Mouse (Mus musculus): ENCODE data around the gene Bach1. TPM values are rescaled to one million over a fixed set of nuclear protein-coding genes. Genes with fewer than 3 reads are reported as not detected.

The Bach1 gene
- total and polyA plus RNA-seq, 2 experiments from 2014 or later = 5.4 to 27.0 TPM

DNA sequence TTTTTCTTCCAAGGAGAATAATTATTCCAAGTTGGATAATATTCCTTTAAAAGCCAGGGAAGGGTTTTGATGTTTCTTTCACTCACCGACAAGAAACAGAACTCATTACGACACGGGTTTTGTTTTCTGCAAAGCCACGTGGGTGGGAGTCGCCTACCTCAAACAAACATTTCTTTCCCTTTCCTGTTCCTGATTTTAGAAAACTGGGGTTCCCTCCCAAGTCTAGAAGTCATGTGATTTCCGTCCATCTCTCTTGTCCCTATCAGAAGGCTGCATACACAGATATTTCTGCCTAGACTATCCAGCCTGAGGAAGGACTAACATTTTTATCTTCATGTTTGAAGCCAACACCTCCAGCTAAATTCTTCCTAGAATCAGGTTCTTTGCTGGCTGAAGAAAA is 34.9 kb upstream of the Bach1 start:
- Histone ChIP-seq H3K27ac (ENCODE audit: low read depth) (peak overlapping the region; percentile 15; the same call in 1 of the 2 replicates), H3K4me3 (ENCODE audit: low read depth, low read length) (no peak overlapping the region), H3K36me3 (replicated peaks; ENCODE audit: control insufficient read depth, insufficient read depth, low read length) (no peaks in the 10 kb centered on the region), H3K9ac (replicated peaks; ENCODE audit: low read depth, low read length) (no peak overlapping the region), H3K4me1 (ENCODE audit: control insufficient read depth, insufficient read depth) (no peaks in the 10 kb centered on the region; the same call in 1 of the 2 replicates), H3K9me3 (replicated peaks; ENCODE audit: control insufficient read depth, low read length) (no peaks in the 10 kb centered on the region), H3K27me3 (ENCODE audit: control insufficient read depth, insufficient read depth, low read length) (no peaks in the 10 kb centered on the region), H3K4me2 (ENCODE audit: low read depth, low read length) (no peak overlapping the region)
- no peak for TF ChIP-seq EP300 (IDR thresholded peaks at IDR 0.05; ENCODE audit: low read depth)
- no peak for TF ChIP-seq CTCF (IDR thresholded peaks at IDR 0.05; ENCODE audit: low read depth)
- DNase-seq (ENCODE audit: low spot score) = no peak
- peak; percentile 53; the same call in 1 of the 2 replicates for ATAC-seq (ENCODE audit: insufficient read depth, low read depth)
- WGBS = 41% methylated on average over 6 of the region's 6 CpGs

DNA sequence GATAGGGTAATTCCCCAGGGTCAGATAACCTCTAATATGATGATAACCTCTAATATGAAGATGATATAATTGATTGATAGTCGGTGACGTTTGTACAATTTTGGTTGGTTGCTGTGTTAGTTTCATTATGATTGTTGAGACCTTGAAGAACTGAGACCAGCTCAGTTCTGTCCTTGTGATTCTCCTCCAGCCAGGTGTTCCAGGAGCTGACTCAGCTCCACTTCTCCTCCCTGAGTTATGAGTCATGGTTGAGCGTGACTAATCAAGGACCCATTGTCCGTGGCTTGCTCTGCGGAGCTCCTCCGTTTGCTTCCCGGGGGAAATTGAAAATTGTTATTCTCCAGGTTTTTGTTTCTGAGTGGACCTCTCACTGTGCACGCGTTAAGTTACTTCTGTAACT is 33.5 kb upstream of the Bach1 start:
- Histone ChIP-seq H3K9me3 (replicated peaks; ENCODE audit: control insufficient read depth, low read length) (no peaks in the 10 kb centered on the region), H3K36me3 (replicated peaks; ENCODE audit: control insufficient read depth, insufficient read depth, low read length) (no peaks in the 10 kb centered on the region), H3K4me3 (ENCODE audit: low read depth, low read length) (no peak overlapping the region), H3K27me3 (ENCODE audit: control insufficient read depth, insufficient read depth, low read length) (no peaks in the 10 kb centered on the region), H3K9ac (replicated peaks; ENCODE audit: low read depth, low read length) (no peak overlapping the region), H3K4me1 (ENCODE audit: control insufficient read depth, insufficient read depth) (no peaks in the 10 kb centered on the region; the same call in 1 of the 2 replicates), H3K4me2 (ENCODE audit: low read depth, low read length) (no peak overlapping the region), H3K27ac (ENCODE audit: low read depth) (no peak overlapping the region)
- no peak for TF ChIP-seq CTCF (IDR thresholded peaks at IDR 0.05; ENCODE audit: low read depth)
- no peak for TF ChIP-seq EP300 (IDR thresholded peaks at IDR 0.05; ENCODE audit: low read depth)
- WGBS = 64% methylated on average over 9 of the region's 9 CpGs
- ATAC-seq (ENCODE audit: insufficient read depth, low read depth) = no peak
- no peak for DNase-seq (ENCODE audit: low spot score)

- no peak for TF ChIP-seq EP300 (IDR thresholded peaks at IDR 0.05; ENCODE audit: low read depth)
- TF ChIP-seq CTCF (IDR thresholded peaks at IDR 0.05; ENCODE audit: low read depth) = no peak
- Histone ChIP-seq H3K9me3 (replicated peaks; ENCODE audit: control insufficient read depth, low read length) (no peaks in the 10 kb centered on the region), H3K4me3 (ENCODE audit: low read depth, low read length) (no peak overlapping the region), H3K4me1 (ENCODE audit: control insufficient read depth, insufficient read depth) (no peaks in the 10 kb centered on the region; the same call in 1 of the 2 replicates), H3K36me3 (replicated peaks; ENCODE audit: control insufficient read depth, insufficient read depth, low read length) (no peaks in the 10 kb centered on the region), H3K27me3 (ENCODE audit: control insufficient read depth, insufficient read depth, low read length) (no peaks in the 10 kb centered on the region), H3K27ac (ENCODE audit: low read depth) (no peak overlapping the region), H3K9ac (replicated peaks; ENCODE audit: low read depth, low read length) (no peak overlapping the region), H3K4me2 (ENCODE audit: low read depth, low read length) (no peak overlapping the region)
- ATAC-seq (ENCODE audit: insufficient read depth, low read depth) (no peak), DNase-seq (ENCODE audit: low spot score) (no peak)
- WGBS = 77% methylated on average over 19 of the region's 19 CpGs
Observed at GRCm38 (mm10) chr16:87665752-87666619, 32.8 kb upstream of the Bach1 start.

- no peaks in the 10 kb centered on the region for H3K36me3 ChIP-seq (replicated peaks; ENCODE audit: control insufficient read depth, insufficient read depth, low read length)
- 66% methylated on average over 4 of the region's 4 CpGs for WGBS
- no peak overlapping the region for H3K27ac ChIP-seq (ENCODE audit: low read depth)
- H3K9me3 ChIP-seq (replicated peaks; ENCODE audit: control insufficient read depth, low read length) = no peaks in the 10 kb centered on the region
- ATAC-seq (ENCODE audit: insufficient read depth, low read depth) (no peak), DNase-seq (ENCODE audit: low spot score) (no peak)
- no peaks in the 10 kb centered on the region; the same call in 1 of the 2 replicates for H3K4me1 ChIP-seq (ENCODE audit: control insufficient read depth, insufficient read depth)
- TF ChIP-seq CTCF (IDR thresholded peaks at IDR 0.05; ENCODE audit: low read depth) = no peak
- TF ChIP-seq EP300 (IDR thresholded peaks at IDR 0.05; ENCODE audit: low read depth) = no peak
- H3K4me3 ChIP-seq (ENCODE audit: low read depth, low read length) = no peak overlapping the region
- H3K4me2 ChIP-seq (ENCODE audit: low read depth, low read length) = no peak overlapping the region
- H3K9ac ChIP-seq (replicated peaks; ENCODE audit: low read depth, low read length) = no peak overlapping the region
- no peaks in the 10 kb centered on the region for H3K27me3 ChIP-seq (ENCODE audit: control insufficient read depth, insufficient read depth, low read length)
Observed at GRCm38 (mm10) chr16:87666620-87667004, 32.1 kb upstream of the Bach1 start.

GRCm38 (mm10) chr16:87668002-87668401 is 30.7 kb upstream of the Bach1 start:
- TF ChIP-seq CTCF (IDR thresholded peaks at IDR 0.05; ENCODE audit: low read depth) (no peak), EP300 (IDR thresholded peaks at IDR 0.05; ENCODE audit: low read depth) (no peak)
- ATAC-seq (ENCODE audit: insufficient read depth, low read depth) (no peak), DNase-seq (ENCODE audit: low spot score) (no peak)
- H3K4me1 ChIP-seq (ENCODE audit: control insufficient read depth, insufficient read depth) = no peaks in the 10 kb centered on the region; the same call in 1 of the 2 replicates
- 87% methylated on average over 6 of the region's 6 CpGs for WGBS
- no peak overlapping the region for H3K9ac ChIP-seq (replicated peaks; ENCODE audit: low read depth, low read length)
- no peaks in the 10 kb centered on the region for H3K27me3 ChIP-seq (ENCODE audit: control insufficient read depth, insufficient read depth, low read length)
- H3K36me3 ChIP-seq (replicated peaks; ENCODE audit: control insufficient read depth, insufficient read depth, low read length) = no peaks in the 10 kb centered on the region
- H3K4me2 ChIP-seq (ENCODE audit: low read depth, low read length) = no peak overlapping the region
- no peak overlapping the region for H3K27ac ChIP-seq (ENCODE audit: low read depth)
- H3K4me3 ChIP-seq (ENCODE audit: low read depth, low read length) = no peak overlapping the region
- H3K9me3 ChIP-seq (replicated peaks; ENCODE audit: control insufficient read depth, low read length) = no peaks in the 10 kb centered on the region

Data from heart, postnatal 0 days (tissue).